Mouse (Mus musculus) spleen, embryonic (tissue): Measurements from ENCODE around the gene P4hb.

Source experiments
- CTCF ChIA-PET: fragments of 350-600 bp; sonication (Branson Sonifier 250); formaldehyde crosslinking; loops from one replicate; lab custom pipeline; 2022; lab: Charles Lee

The P4hb gene

GRCm38 (mm10) chr11:120542376-120542775 is 30.7 kb downstream of the P4hb start:
- CTCF ChIA-PET = no interaction called here

- CTCF ChIA-PET = no interaction called here
These were observed 31.1 kb downstream of the P4hb start for GRCm38 (mm10) chr11:120541907-120542306.

GRCm38 (mm10) chr11:120539285-120540014 is 33.6 kb downstream of the P4hb start:
- CTCF ChIA-PET = no interaction called here

- CTCF ChIA-PET = no interaction called here
These were observed 34.1 kb downstream of the P4hb start for GRCm38 (mm10) chr11:120538955-120539284.

GRCm38 (mm10) chr11:120538485-120538884 is 34.6 kb downstream of the P4hb start:
- CTCF ChIA-PET = no interaction called here

GRCm38 (mm10) chr11:120535804-120536203 is 37.2 kb downstream of the P4hb start:
- CTCF ChIA-PET = no interaction called here

GRCm38 (mm10) chr11:120535145-120535544 is 37.9 kb downstream of the P4hb start:
- CTCF ChIA-PET = no interaction called here

- CTCF ChIA-PET = no interaction called here
These were observed 39.0 kb downstream of the P4hb start for GRCm38 (mm10) chr11:120534093-120534492.

- CTCF ChIA-PET = no interaction called here
These were observed 41.4 kb downstream of the P4hb start for GRCm38 (mm10) chr11:120531646-120532045.

- CTCF ChIA-PET = interaction anchor here (0.7 kb wide), 1 partner anchor 15 kb away, joined by 4 read pairs; no protein-coding TSS in a partner anchor
These were observed 42.7 kb downstream of the P4hb start, which contains the start of gene Gcgr for GRCm38 (mm10) chr11:120530085-120530964. Gene Gcgr, plus strand, starts transcription at chr11:120530699.

GRCm38 (mm10) chr11:120528903-120529302 is 44.1 kb downstream of the P4hb start:
- CTCF ChIA-PET = no interaction called here

GRCm38 (mm10) chr11:120527690-120528354 is 45.2 kb downstream of the P4hb start:
- CTCF ChIA-PET = no interaction called here

- CTCF ChIA-PET = no interaction called here
These were observed 47.1 kb downstream of the P4hb start for GRCm38 (mm10) chr11:120525959-120526358.

GRCm38 (mm10) chr11:120522581-120522980 is 50.5 kb downstream of the P4hb start:
- CTCF ChIA-PET = no interaction called here

- CTCF ChIA-PET = no interaction called here
These were observed 52.0 kb downstream of the P4hb start for GRCm38 (mm10) chr11:120520967-120521540.

- CTCF ChIA-PET = no interaction called here
These were observed 52.6 kb downstream of the P4hb start for GRCm38 (mm10) chr11:120520498-120520897.

GRCm38 (mm10) chr11:120519738-120520137 is 53.3 kb downstream of the P4hb start:
- CTCF ChIA-PET = no interaction called here

- CTCF ChIA-PET = interaction anchor here (0.6 kb wide), 1 partner anchor 31 kb away, joined by 4 read pairs; no protein-coding TSS in a partner anchor
These were observed 54.5 kb downstream of the P4hb start for GRCm38 (mm10) chr11:120518558-120518957.

GRCm38 (mm10) chr11:120518027-120518426 is 55.0 kb downstream of the P4hb start:
- CTCF ChIA-PET = interaction anchor here (0.6 kb wide), 1 partner anchor 31 kb away, joined by 4 read pairs; no protein-coding TSS in a partner anchor

- CTCF ChIA-PET = no interaction called here
These were observed 55.9 kb downstream of the P4hb start for GRCm38 (mm10) chr11:120517147-120517546.

GRCm38 (mm10) chr11:120515611-120516010 is 57.4 kb downstream of the P4hb start:
- CTCF ChIA-PET = interaction anchor here (0.5 to 0.7 kb wide), 6 partner anchors 9 to 67 kb away, joined by 3 to 11 read pairs (median 4); partner anchors contain the start of gene Gcgr
